8 mouse cellular contexts compared by ENCODE assay signal in the genomic region with DNA sequence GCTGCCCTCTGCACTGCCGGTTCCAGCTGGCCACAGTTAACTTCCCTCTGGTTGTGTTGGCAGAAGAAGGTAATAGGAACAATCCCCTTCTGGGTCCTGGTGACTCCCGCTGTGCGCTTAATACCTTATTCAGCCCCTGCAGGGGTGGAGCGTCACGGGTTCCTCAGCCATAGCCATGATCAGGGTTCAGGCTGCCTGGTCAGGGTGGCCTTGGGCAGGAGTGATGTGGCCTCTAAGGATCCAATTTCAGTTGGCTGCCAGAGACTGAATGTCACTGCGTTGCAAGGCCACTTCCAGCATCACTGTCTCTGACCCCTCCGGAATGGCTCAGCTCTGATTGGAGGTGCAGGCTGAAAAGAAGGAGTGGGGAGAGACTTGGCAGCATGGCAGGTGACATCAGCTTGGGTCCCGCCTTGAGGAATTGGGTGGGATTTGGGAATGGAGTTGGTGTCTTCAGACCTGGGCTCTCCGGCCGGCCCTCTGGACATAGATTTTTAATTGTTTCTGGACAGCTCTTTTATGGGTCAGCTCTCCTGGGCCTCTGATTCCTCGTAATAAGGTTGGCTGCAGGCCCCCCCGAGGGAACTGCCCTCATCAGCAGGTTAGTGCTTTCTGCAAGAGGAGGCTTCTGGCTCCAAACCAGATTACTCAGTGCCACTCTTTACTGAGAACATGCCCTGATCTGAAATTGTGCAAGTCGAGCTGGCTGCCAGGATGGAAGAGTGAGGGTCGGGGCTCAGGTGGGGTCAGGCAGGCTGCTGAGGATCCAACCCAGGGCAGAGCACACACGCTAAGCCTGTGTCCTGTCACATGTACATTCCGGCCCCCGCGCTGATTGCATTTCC. TPM values are rescaled to one million over a fixed set of nuclear protein-coding genes. Genes with fewer than 3 reads are reported as not detected.
A peak's percentile ranks its signal among the peaks of the same experiment; 100 is the strongest.
DNase-seq lines count a peak whose midpoint lies in the region; ATAC-seq lines count a peak whose summit lies in the region.
"Had no signal": no experiment of that assay in that cellular context is flagged by ENCODE, and none has a peak within 500 bp of the region (broad histone marks: within the 10 kb centered on the region; RNA-seq: fewer than 3 reads in every experiment).

No protein-coding gene starts in this region.

- peak overlapping the region; percentile 80 for H3K27ac ChIP-seq in kidney, embryonic 15.5 days
- H3K27ac ChIP-seq in stomach, embryonic 16.5 days (ENCODE audit: low read length): peak overlapping the region; percentile 86
- H3K27ac ChIP-seq: macrophage had no signal

- no peaks in the 10 kb centered on the region; the same call in 1 of the 2 replicates for H3K9me3 ChIP-seq in kidney, embryonic 15.5 days (replicated peaks)
- no peaks in the 10 kb centered on the region for H3K9me3 ChIP-seq in stomach, embryonic 16.5 days (replicated peaks; ENCODE audit: control insufficient read depth, low read length)

- 33% methylated on average over 18 of the region's 18 CpGs for WGBS in kidney, embryonic 15.5 days
- 54% methylated on average over 18 of the region's 18 CpGs for WGBS in stomach, embryonic 16.5 days

- peak overlapping the region; percentile 10 for H3K4me2 ChIP-seq in kidney, embryonic 15.5 days
- H3K4me2 ChIP-seq in stomach, embryonic 16.5 days (ENCODE audit: low read depth, low read length): peak overlapping the region; percentile 3; the same call in 1 of the 2 replicates

- DNase-seq in right cerebral cortex, postnatal 10 days (ENCODE audit: low spot score in 2 of 2): peak; percentile 23 to 32
- DNase-seq in right cerebral cortex, adult 2 months (ENCODE audit: low spot score in 2 of 2): no peak
- DNase-seq in cerebellum, adult 11-12 months: peak; percentile 64
- peak; percentile 61 for DNase-seq in heart, adult 8-10 months (ENCODE audit: low spot score)
- no peak for DNase-seq in natural killer cell, adult 2 months (ENCODE audit: low spot score in 2 of 2)

- H3K4me3 ChIP-seq in kidney, embryonic 15.5 days (replicated peaks): no peak overlapping the region
- no peak overlapping the region for H3K4me3 ChIP-seq in stomach, embryonic 16.5 days (replicated peaks; ENCODE audit: low read length)

- peaks cover 66% of the 10 kb centered on the region for H3K4me1 ChIP-seq in kidney, embryonic 15.5 days
- peaks cover 60% of the 10 kb centered on the region for H3K4me1 ChIP-seq in stomach, embryonic 16.5 days (ENCODE audit: control insufficient read depth, insufficient read depth, low read length)

- no peaks in the 10 kb centered on the region for H3K27me3 ChIP-seq in kidney, embryonic 15.5 days
- H3K27me3 ChIP-seq in stomach, embryonic 16.5 days (ENCODE audit: control insufficient read depth, insufficient read depth, low read length): no peaks in the 10 kb centered on the region

- peaks cover 5% of the 10 kb centered on the region; the same call in 1 of the 2 replicates for H3K36me3 ChIP-seq in kidney, embryonic 15.5 days
- H3K36me3 ChIP-seq in stomach, embryonic 16.5 days (ENCODE audit: control insufficient read depth, insufficient read depth, low read length): no peaks in the 10 kb centered on the region

- no peak overlapping the region for H3K9ac ChIP-seq in kidney, embryonic 15.5 days
- H3K9ac ChIP-seq in stomach, embryonic 16.5 days (ENCODE audit: low read length): peak overlapping the region; percentile 26; the same call in 1 of the 2 replicates

- 0 out of 2 replicates have a peak, but pooled peaks have one; percentile 19 for ATAC-seq in kidney, embryonic 15.5 days (replicated peaks; ENCODE audit: low FRiP score)
- no peak for ATAC-seq in stomach, embryonic 16.5 days (ENCODE audit: insufficient read depth, low FRiP score)

RNA-seq across cellular contexts. Expression of gene Tmem94, which starts 10.8 kb away (rescaled TPM):
- 100 to 1,000 TPM in 2 of 4 experiments, 10 to 100 TPM in 2; 96.2 to 103 (median 100) TPM for total RNA-seq in heart, adult 8-10 months (2022)
- 26.6 and 27.0 TPM in 2 replicates for polyA plus RNA-seq in kidney, embryonic 15.5 days (2015; fragmentation: Nextera tagmentation; extraction: Ambion mirVana)
- polyA plus RNA-seq in stomach, embryonic 16.5 days (2015; fragmentation: Nextera tagmentation; extraction: Ambion mirVana): 21.4 and 23.1 TPM in 2 replicates

RNA-seq across cellular contexts. Expression of gene Caskin2, which starts 37.4 kb away (rescaled TPM):
- 10 to 100 TPM; 40.3 to 48.2 (median 44.7) TPM for total RNA-seq in heart, adult 8-10 months (2022)
- polyA plus RNA-seq in kidney, embryonic 15.5 days (2015; fragmentation: Nextera tagmentation; extraction: Ambion mirVana): 17.3 and 20.9 TPM in 2 replicates
- 14.9 and 16.8 TPM in 2 replicates for polyA plus RNA-seq in stomach, embryonic 16.5 days (2015; fragmentation: Nextera tagmentation; extraction: Ambion mirVana)

RNA-seq across cellular contexts. Expression of gene Tsen54, which starts 38.5 kb away (rescaled TPM):
- total RNA-seq in heart, adult 8-10 months (2022): 1 to 10 TPM; 6.9 to 8.8 (median 7.5) TPM
- 37.3 and 39.8 TPM in 2 replicates for polyA plus RNA-seq in kidney, embryonic 15.5 days (2015; fragmentation: Nextera tagmentation; extraction: Ambion mirVana)
- polyA plus RNA-seq in stomach, embryonic 16.5 days (2015; fragmentation: Nextera tagmentation; extraction: Ambion mirVana): 26.4 and 28.1 TPM in 2 replicates

RNA-seq across cellular contexts. Expression of gene Llgl2, which starts 47.8 kb away (rescaled TPM):
- total RNA-seq in heart, adult 8-10 months (2022): 10 to 100 TPM; 15.7 to 31.8 (median 20.3) TPM
- 39.1 and 41.0 TPM in 2 replicates for polyA plus RNA-seq in kidney, embryonic 15.5 days (2015; fragmentation: Nextera tagmentation; extraction: Ambion mirVana)
- polyA plus RNA-seq in stomach, embryonic 16.5 days (2015; fragmentation: Nextera tagmentation; extraction: Ambion mirVana): 65.6 and 75.3 TPM in 2 replicates

Comparison
In these comparisons a context has a peak if more than half of its experiments do, and no peak if none do; other contexts are left out.
1. DNase-seq: peak in right cerebral cortex, postnatal 10 days (2 of 2), cerebellum, adult 11-12 months (single experiment) and heart, adult 8-10 months (single experiment); none in right cerebral cortex, adult 2 months (0 of 2) and natural killer cell, adult 2 months (0 of 2).